Mouse (Mus musculus): Measurements from ENCODE around the gene Ptprd. TPM values are rescaled to one million over a fixed set of nuclear protein-coding genes. Genes with fewer than 3 reads are reported as not detected.

Ptprd gene
- total and polyA plus RNA-seq, 3 experiments = not detected

DNA sequence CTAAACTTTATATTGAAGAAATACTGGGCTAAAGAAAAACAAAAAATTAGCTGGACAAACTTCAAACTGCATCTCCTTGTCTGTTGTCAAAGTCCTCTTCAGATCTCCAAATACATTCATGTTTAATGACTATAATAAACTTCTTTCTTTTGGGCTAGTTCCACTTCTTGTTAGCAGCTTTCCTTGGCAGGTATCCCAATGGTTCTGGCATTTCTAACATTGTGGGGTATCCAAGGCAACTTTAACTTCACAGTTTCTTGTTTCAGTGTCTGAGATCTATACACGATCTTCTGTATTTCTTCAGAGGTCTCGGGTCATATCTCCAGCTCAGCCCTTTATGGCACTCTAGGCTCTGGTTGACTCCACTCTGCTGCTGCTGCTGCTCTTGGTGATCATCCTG lies 434.5 kb downstream of the Ptprd start:
- H3K4me3 ChIP-seq (ENCODE audit: control insufficient read depth in 1 of 2, insufficient read depth in 1 of 2, low read depth in 2 of 2, low read length in 2 of 2) = no peak overlapping the region
- no peak overlapping the region for H3K9ac ChIP-seq (ENCODE audit: control insufficient read depth, low read depth, low read length, poor library complexity, severe bottlenecking)
- H3K36me3 ChIP-seq (ENCODE audit: control insufficient read depth in 1 of 2, insufficient read depth in 2 of 2, low read length in 2 of 2) = no peaks in the 10 kb centered on the region
- no peaks in the 10 kb centered on the region for H3K27me3 ChIP-seq (ENCODE audit: control insufficient read depth in 1 of 2, insufficient read depth in 2 of 2, low read length in 2 of 2)
- H3K27ac ChIP-seq (ENCODE audit: control insufficient read depth, low read depth, low read length) = no peak overlapping the region
- no peaks in the 10 kb centered on the region for H3K4me1 ChIP-seq (ENCODE audit: control insufficient read depth in 1 of 2, insufficient read depth in 2 of 2, low read length in 2 of 2)
- H3K79me2 ChIP-seq (ENCODE audit: control insufficient read depth, insufficient read depth, low read length, poor library complexity) = no peaks in the 10 kb centered on the region
- H3K9me3 ChIP-seq (replicated peaks; ENCODE audit: insufficient read depth, low read length) = no peaks in the 10 kb centered on the region
- TF ChIP-seq TAL1 (IDR thresholded peaks at IDR 0.05; ENCODE audit: low read length) (no peak), ELF1 (IDR thresholded peaks at IDR 0.05; ENCODE audit: low read depth, low read length) (no peak), ZNF384 (IDR thresholded peaks at IDR 0.05; ENCODE audit: low read depth, low read length) (no peak), KAT2A (conservative IDR thresholded peaks at IDR 0.05; ENCODE audit: low read depth, low read length) (no peak), ZMIZ1 (IDR thresholded peaks at IDR 0.05; ENCODE audit: low read depth, low read length) (no peak), TCF12 (IDR thresholded peaks at IDR 0.05; ENCODE audit: low read depth, low read length) (no peak), NRF1 (IDR thresholded peaks at IDR 0.05; ENCODE audit: insufficient read depth, low read depth, low read length, poor library complexity, severe bottlenecking) (no peak), MAX (IDR thresholded peaks at IDR 0.05; ENCODE audit: low read length) (no peak), MAFK (IDR thresholded peaks at IDR 0.05; ENCODE audit: borderline replicate concordance, low read depth, low read length) (no peak), POLR2A (IDR thresholded peaks at IDR 0.05; ENCODE audit: control insufficient read depth in 1 of 2, insufficient read depth in 1 of 2, low read depth in 1 of 2, low read length in 2 of 2, poor library complexity in 1 of 2) (no peak), NELFE (IDR thresholded peaks at IDR 0.05; ENCODE audit: low read depth, low read length) (no peak), RCOR1 (IDR thresholded peaks at IDR 0.05; ENCODE audit: low read depth, low read length) (no peak), HCFC1 (IDR thresholded peaks at IDR 0.05; ENCODE audit: low read depth, low read length) (no peak), MEF2A (IDR thresholded peaks at IDR 0.05; ENCODE audit: extremely low read depth, insufficient replicate concordance, low read depth, low read length, poor library complexity, severe bottlenecking) (no peak), UBTF (IDR thresholded peaks at IDR 0.05; ENCODE audit: borderline replicate concordance, insufficient read depth, low read depth, low read length) (no peak), BHLHE40 (IDR thresholded peaks at IDR 0.05; ENCODE audit: borderline replicate concordance, low read depth, low read length) (no peak)
- no peak for DNase-seq (ENCODE audit: low read depth, low spot score)

DNA sequence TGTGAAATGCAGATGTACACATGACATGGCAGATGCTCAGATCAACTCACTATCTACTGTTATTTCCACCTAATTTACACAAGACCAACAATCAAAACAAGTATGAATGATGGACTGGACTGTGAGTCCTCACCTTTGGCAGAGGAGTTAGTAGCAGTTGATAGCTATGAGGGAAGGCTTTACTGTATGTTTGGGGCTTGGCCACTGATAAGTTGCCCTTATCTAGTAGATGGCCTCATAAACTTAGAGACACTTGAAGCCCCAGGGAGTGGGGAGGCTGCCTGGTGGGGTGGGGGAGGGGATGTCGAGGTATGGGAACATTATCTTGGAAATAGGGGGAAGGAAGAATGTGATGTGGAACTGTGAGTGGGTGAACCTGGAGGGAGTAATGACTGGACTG lies 448.0 kb downstream of the Ptprd start:
- no peaks in the 10 kb centered on the region for H3K79me2 ChIP-seq (ENCODE audit: control insufficient read depth, insufficient read depth, low read length, poor library complexity)

More for the DNA sequence above, 448.0 kb downstream of the Ptprd start:
- no peaks in the 10 kb centered on the region for H3K27me3 ChIP-seq (ENCODE audit: control insufficient read depth in 1 of 2, insufficient read depth in 2 of 2, low read length in 2 of 2)
- H3K36me3 ChIP-seq (ENCODE audit: control insufficient read depth in 1 of 2, insufficient read depth in 2 of 2, low read length in 2 of 2) = no peaks in the 10 kb centered on the region
- no peak overlapping the region for H3K27ac ChIP-seq (ENCODE audit: control insufficient read depth, low read depth, low read length)
- DNase-seq (ENCODE audit: low read depth, low spot score) = no peak
- H3K9ac ChIP-seq (ENCODE audit: control insufficient read depth, low read depth, low read length, poor library complexity, severe bottlenecking) = no peak overlapping the region
- no peaks in the 10 kb centered on the region for H3K4me1 ChIP-seq (ENCODE audit: control insufficient read depth in 1 of 2, insufficient read depth in 2 of 2, low read length in 2 of 2)
- TF ChIP-seq POLR2AphosphoS2 (IDR thresholded peaks at IDR 0.05; ENCODE audit: low read length) = no peak
- TF ChIP-seq ZC3H11A (IDR thresholded peaks at IDR 0.05; ENCODE audit: low read depth, low read length) = no peak
- no peak for TF ChIP-seq MXI1 (IDR thresholded peaks at IDR 0.05; ENCODE audit: low read depth, low read length)
- TF ChIP-seq ZNF384 (IDR thresholded peaks at IDR 0.05; ENCODE audit: low read depth, low read length) = no peak
- TF ChIP-seq MEF2A (IDR thresholded peaks at IDR 0.05; ENCODE audit: extremely low read depth, insufficient replicate concordance, low read depth, low read length, poor library complexity, severe bottlenecking) = no peak
- no peak for TF ChIP-seq HCFC1 (IDR thresholded peaks at IDR 0.05; ENCODE audit: low read depth, low read length)
- no peak for TF ChIP-seq ZKSCAN1 (IDR thresholded peaks at IDR 0.05; ENCODE audit: low read depth, low read length)
- TF ChIP-seq GABPA (IDR thresholded peaks at IDR 0.05; ENCODE audit: low read depth, low read length) = no peak
- no peak for TF ChIP-seq ETS1 (IDR thresholded peaks at IDR 0.05; ENCODE audit: low read depth, low read length)
- no peak for TF ChIP-seq TCF12 (IDR thresholded peaks at IDR 0.05; ENCODE audit: low read depth, low read length)
- no peak for TF ChIP-seq ELF1 (IDR thresholded peaks at IDR 0.05; ENCODE audit: low read depth, low read length)
- TF ChIP-seq GATA1 (IDR thresholded peaks at IDR 0.05; ENCODE audit: low read depth, low read length) = no peak
- no peak for TF ChIP-seq CHD2 (IDR thresholded peaks at IDR 0.05; ENCODE audit: low read length)
- TF ChIP-seq KAT2A (conservative IDR thresholded peaks at IDR 0.05; ENCODE audit: low read depth, low read length) = no peak
- TF ChIP-seq MYC (IDR thresholded peaks at IDR 0.05; ENCODE audit: low read depth, low read length) = no peak
- TF ChIP-seq NRF1 (IDR thresholded peaks at IDR 0.05; ENCODE audit: insufficient read depth, low read depth, low read length, poor library complexity, severe bottlenecking) = no peak
- TF ChIP-seq RAD21 (IDR thresholded peaks at IDR 0.05; ENCODE audit: low read depth, low read length) = no peak
- no peak for TF ChIP-seq USF1 (IDR thresholded peaks at IDR 0.05; ENCODE audit: low read depth, low read length)
- no peak for TF ChIP-seq BHLHE40 (IDR thresholded peaks at IDR 0.05; ENCODE audit: borderline replicate concordance, low read depth, low read length)
- TF ChIP-seq TBP (IDR thresholded peaks at IDR 0.05; ENCODE audit: low read depth, low read length) = no peak
- H3K4me3 ChIP-seq (ENCODE audit: control insufficient read depth in 1 of 2, insufficient read depth in 1 of 2, low read depth in 2 of 2, low read length in 2 of 2) = no peak overlapping the region
- no peaks in the 10 kb centered on the region for H3K9me3 ChIP-seq (replicated peaks; ENCODE audit: insufficient read depth, low read length)

Measured in MEL (cell line).